Mouse (Mus musculus): ENCODE data around the gene Rnf150.

Gene Rnf150

GRCm38 (mm10) chr8:82863041-82863744 is at the start of gene Rnf150:
Gene Rnf150, plus strand, starts transcription at chr8:82863356.
- in situ Hi-C loops (cut with MseI, MboI), result loop anchor here (5.0 kb wide), 1 partner anchor 224 kb away; no protein-coding TSS in a partner anchor

DNA sequence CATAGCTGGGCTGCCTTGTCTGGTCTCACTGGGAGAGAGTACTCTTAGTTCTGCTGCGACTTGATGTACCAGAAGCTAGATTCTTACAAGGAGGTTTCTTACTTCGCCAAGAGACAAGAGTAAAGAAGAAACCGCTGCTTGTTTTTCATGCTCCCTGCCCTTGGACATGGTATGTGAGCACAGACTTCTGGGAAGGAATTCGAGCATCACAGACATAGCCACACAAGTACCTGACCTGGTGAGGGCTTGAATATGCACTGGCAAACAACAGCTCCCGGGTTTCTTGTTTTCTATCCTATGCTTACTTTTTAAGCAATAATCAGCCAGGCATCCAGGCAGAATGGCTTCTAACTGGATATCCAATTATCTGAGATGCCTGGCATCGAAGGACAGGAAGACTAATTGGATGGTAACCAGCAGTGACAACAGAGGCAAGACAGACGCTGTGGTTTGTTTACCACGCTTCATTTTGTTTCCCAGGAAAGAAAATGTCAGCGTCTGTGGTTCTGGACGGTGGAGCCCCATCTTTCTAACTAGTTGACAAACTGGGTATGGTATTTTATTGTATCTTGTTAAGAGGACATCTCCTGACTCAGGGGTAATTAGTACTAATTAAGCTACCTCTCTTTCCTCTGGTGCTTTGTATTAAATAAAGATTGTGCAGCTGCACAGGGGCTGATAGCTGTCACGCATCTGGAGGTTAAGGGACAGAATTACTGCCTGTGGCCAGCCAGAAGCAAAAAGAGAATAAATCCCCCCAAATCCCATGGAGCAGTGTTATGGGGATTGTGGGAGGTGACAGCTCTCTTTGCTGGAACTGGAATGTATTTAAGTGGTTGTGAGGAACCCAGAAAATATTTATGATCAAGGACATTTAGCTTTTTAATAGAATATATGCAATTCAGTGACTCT is 36.8 kb upstream of the Rnf150 start:
- in situ Hi-C loops (cut with MseI, MboI), result no loop called here

GRCm38 (mm10) chr8:82840415-82840814 is 22.7 kb upstream of the Rnf150 start:
- in situ Hi-C loops (cut with MseI, MboI), result loop anchor here (10.0 kb wide), 2 partner anchors 486 to 496 kb away; no protein-coding TSS in a partner anchor

GRCm38 (mm10) chr8:82840963-82841362 is 22.2 kb upstream of the Rnf150 start:
- in situ Hi-C loops (cut with MseI, MboI), result loop anchor here (10.0 kb wide), 2 partner anchors 486 to 496 kb away; no protein-coding TSS in a partner anchor

DNA sequence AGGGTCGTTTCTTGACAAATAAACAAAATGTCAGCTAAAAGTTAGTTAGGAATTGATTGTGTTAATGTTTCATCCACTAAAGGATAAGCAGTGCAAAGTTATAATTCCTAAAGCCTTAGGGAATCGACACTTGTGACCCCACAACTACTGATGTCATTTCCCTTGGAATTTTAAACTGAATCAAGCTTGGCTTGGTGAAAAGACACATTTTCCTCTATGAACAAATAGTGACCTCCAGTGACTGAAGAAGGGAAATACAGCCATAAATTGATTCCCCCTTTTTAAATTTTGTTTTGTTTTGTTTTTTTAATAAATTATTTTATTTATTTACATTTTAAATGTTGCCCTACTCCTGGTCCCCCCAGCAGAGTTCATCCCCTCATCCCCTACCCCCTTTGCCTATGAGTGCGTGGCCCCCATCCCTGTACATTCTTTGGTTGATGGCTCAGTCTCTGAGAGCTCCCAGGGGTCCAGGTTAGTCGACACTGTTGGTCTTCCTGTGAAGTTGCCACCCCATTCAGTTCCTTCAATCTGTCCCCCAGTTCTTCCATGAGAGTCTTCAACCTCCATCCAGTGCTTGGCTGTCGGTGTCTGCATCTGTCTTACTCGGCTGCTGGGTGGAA is 21.5 kb upstream of the Rnf150 start:
- in situ Hi-C loops (cut with MseI, MboI), result loop anchor here (10.0 kb wide), 2 partner anchors 487 to 497 kb away; no protein-coding TSS in a partner anchor

- in situ Hi-C loops (cut with MseI, MboI), result loop anchor here (10.0 kb wide), 2 partner anchors 489 to 499 kb away; no protein-coding TSS in a partner anchor
Observed at GRCm38 (mm10) chr8:82843697-82844096, 19.5 kb upstream of the Rnf150 start.

DNA sequence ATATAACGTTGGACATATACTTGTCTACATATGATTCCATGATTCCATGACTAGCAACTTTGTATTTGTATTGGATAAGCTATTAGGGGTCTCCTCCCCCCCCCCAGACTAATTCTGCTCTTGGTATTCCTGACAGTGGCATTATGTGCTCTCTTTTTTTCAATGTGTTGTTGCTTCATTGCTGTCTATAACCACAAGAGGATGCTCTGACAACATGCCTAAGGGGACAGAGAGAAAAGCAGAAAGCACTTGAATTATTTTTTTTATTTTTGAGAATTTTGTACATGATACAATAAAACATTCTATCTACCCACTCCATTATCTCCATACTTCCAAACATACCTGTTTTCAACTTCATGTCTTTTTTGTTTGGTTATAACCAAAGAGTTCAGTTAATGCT is 18.7 kb upstream of the Rnf150 start:
- in situ Hi-C loops (cut with MseI, MboI), result loop anchor here (10.0 kb wide), 2 partner anchors 490 to 500 kb away; no protein-coding TSS in a partner anchor

- in situ Hi-C loops (cut with MseI, MboI), result loop anchor here (10.0 kb wide), 2 partner anchors 491 to 501 kb away; no protein-coding TSS in a partner anchor
Observed at GRCm38 (mm10) chr8:82846098-82846497, 17.1 kb upstream of the Rnf150 start.

- in situ Hi-C loops (cut with MseI, MboI), result loop anchor here (10.0 kb wide), 2 partner anchors 492 to 502 kb away; no protein-coding TSS in a partner anchor
Observed at GRCm38 (mm10) chr8:82846730-82847129, 16.4 kb upstream of the Rnf150 start.

DNA sequence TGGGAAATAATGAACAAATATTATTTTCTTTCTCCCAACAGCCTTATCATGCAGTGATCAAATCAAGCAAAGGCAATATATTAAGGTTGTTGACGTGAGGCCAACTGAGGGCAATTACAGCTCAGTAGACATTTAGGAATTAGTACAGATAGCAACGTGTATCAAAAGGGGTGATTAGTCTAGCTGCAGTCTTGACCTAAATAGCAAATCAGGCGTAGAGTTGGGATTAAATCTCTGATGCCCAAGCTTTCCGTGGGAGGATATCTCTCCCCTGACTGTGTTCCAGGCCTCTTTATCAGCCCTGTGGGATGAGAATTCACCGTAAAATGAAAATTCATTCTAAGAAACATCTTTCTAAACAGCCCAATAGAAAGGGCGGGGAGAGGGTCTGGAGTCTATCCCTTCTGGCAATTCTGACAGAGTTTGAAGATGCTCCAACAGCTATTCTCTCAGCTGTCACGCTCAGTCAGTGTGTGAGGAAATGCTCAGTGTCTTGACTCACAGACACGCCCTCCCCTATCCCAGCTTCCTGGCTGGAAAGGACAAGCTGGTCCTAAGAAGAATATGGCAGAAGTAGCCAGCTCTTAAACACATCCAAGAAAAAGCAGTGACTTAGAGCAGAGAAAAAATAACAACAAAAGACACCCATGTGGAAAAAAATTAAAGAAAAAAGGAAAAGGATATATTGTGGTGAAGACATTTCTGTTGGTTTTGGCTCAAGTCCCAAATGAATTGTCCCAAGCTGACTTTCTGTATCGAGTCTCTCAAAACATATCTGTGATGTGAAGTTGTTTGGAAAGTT is 4.4 kb upstream of the Rnf150 start:
- in situ Hi-C loops (cut with MseI, MboI), result no loop called here

- in situ Hi-C loops (cut with MseI, MboI), result no loop called here
Observed at GRCm38 (mm10) chr8:82859343-82859620, 3.9 kb upstream of the Rnf150 start.

DNA sequence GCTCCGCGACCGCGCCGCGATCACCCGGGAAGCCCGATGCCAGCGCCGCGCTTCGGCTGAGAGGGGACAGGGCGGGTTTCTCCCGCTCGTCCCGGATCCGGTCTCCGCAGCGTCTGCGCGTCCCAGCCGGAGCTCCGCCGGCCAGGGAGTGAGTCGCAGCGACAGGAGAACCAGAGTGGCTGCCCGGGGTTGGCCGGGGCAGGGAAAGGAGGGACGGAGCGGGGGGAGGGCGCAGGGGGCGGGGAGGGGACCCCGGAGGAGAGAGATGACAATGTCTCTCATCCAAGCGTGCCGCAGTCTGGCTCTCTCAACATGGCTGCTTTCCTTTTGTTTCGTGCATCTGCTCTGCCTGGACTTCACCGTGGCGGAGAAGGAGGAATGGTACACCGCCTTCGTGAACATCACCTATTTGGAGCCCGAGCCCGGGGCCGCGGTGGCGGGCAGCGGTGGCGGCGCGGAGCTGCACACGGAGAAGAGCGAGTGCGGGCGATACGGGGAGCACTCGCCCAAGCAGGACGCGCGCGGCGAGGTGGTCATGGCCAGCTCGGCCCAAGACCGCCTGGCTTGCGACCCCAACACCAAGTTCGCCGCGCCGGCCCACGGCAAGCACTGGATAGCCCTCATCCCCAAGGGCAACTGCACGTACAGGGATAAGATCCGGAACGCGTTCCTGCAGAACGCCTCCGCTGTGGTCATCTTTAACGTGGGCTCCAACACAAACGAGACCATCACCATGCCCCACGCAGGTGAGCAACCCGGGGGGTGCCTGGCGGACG is 777 bp downstream of the Rnf150 start:
- in situ Hi-C loops (cut with MseI, MboI), result loop anchor here (5.0 kb wide), 1 partner anchor 223 kb away; no protein-coding TSS in a partner anchor

GRCm38 (mm10) chr8:82864521-82864818 is 1.3 kb downstream of the Rnf150 start:
- in situ Hi-C loops (cut with MseI, MboI), result loop anchor here (5.0 kb wide), 1 partner anchor 223 kb away; no protein-coding TSS in a partner anchor

- in situ Hi-C loops (cut with MseI, MboI), result no loop called here
Observed at GRCm38 (mm10) chr8:82865239-82865638, 2.1 kb downstream of the Rnf150 start.

DNA sequence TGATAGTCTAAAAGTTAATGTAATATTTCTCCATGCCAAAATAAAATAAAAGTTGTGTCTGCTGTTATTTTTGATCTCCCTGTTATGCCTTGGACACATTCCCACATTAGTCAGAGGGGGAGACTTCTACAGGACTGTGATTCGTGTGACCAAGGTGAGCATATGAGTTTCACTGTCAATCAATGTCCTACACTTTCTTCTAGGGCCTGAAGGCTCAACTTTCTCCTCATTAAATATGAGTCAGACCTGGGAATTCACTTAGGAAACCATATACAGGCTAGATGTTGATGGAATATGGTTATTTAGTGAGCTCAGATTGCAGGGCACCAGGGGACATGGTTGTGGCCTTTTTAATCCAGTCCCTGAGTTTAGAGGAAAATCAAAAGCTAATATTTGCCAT is 3.1 kb downstream of the Rnf150 start:
- in situ Hi-C loops (cut with MseI, MboI), result no loop called here

- in situ Hi-C loops (cut with MseI, MboI), result no loop called here
Observed at GRCm38 (mm10) chr8:82870840-82871490, 7.8 kb downstream of the Rnf150 start.

GRCm38 (mm10) chr8:82871986-82872385 is 8.8 kb downstream of the Rnf150 start:
- in situ Hi-C loops (cut with MseI, MboI), result no loop called here

- in situ Hi-C loops (cut with MseI, MboI), result no loop called here
Observed at GRCm38 (mm10) chr8:82874102-82874501, 10.9 kb downstream of the Rnf150 start.

- in situ Hi-C loops (cut with MseI, MboI), result no loop called here
Observed at GRCm38 (mm10) chr8:82875135-82875534, 12.0 kb downstream of the Rnf150 start.

GRCm38 (mm10) chr8:82884480-82884879 is 21.3 kb downstream of the Rnf150 start:
- in situ Hi-C loops (cut with MseI, MboI), result no loop called here
